Mouse (Mus musculus) gastrocnemius, postnatal 14 days (tissue): ENCODE results near the gene Pcdh19. TPM values are rescaled to one million over a fixed set of nuclear protein-coding genes. Genes with fewer than 3 reads are reported as not detected.

Experiments
- DNase-seq: peaks from one replicate; pipeline ENCODE4 v3.0.0; 2021; ENCODE audit warnings: mixed read lengths
- intact Hi-C: fragments of 180-260 bp; cut with DNase I; formaldehyde crosslinking; loops from one replicate; pipeline ENCODE4 v1.15.1; 2025; ENCODE audit warnings: low total_unique reads
- total RNA-seq, 2 experiments: library from RNA; stranded (reverse); gene quantifications; 2 replicates each; pipeline ENCODE4 v1.2.3; 2021

Gene Pcdh19
- total RNA-seq, 2 experiments from 2014 or later, result 6.1 to 8.2 TPM

- DNase-seq, result no peak
- intact Hi-C loops, result no loop called here
Observed at GRCm38 (mm10) chrX:133675121-133675520, 13.7 kb downstream of the Pcdh19 start.

- intact Hi-C loops, result no loop called here
- no peak for DNase-seq
Observed at GRCm38 (mm10) chrX:133673796-133674195, 15.0 kb downstream of the Pcdh19 start.

- no peak for DNase-seq
- intact Hi-C loops, result no loop called here
Observed at GRCm38 (mm10) chrX:133660111-133660510, 28.7 kb downstream of the Pcdh19 start.

GRCm38 (mm10) chrX:133657308-133658302, 31.2 kb downstream of the Pcdh19 start:
- DNase-seq, result no peak
- intact Hi-C loops, result no loop called here

- intact Hi-C loops, result no loop called here
- no peak for DNase-seq
Observed at GRCm38 (mm10) chrX:133655876-133656538, 32.8 kb downstream of the Pcdh19 start.

GRCm38 (mm10) chrX:133655196-133655595, 33.6 kb downstream of the Pcdh19 start:
- intact Hi-C loops, result no loop called here

GRCm38 (mm10) chrX:133653071-133653470, 35.7 kb downstream of the Pcdh19 start:
- intact Hi-C loops, result no loop called here
- DNase-seq, result no peak

More at GRCm38 (mm10) chrX:133655196-133655595, 33.6 kb downstream of the Pcdh19 start:
- no peak for DNase-seq

- DNase-seq, result no peak
- intact Hi-C loops, result no loop called here
Observed at GRCm38 (mm10) chrX:133650379-133650778, 38.4 kb downstream of the Pcdh19 start.

- intact Hi-C loops, result no loop called here
- DNase-seq, result no peak
Observed at GRCm38 (mm10) chrX:133647809-133648208, 41.0 kb downstream of the Pcdh19 start.

- DNase-seq, result no peak
- intact Hi-C loops, result no loop called here
Observed at GRCm38 (mm10) chrX:133639445-133639844, 49.3 kb downstream of the Pcdh19 start.

- no peak for DNase-seq
Observed at GRCm38 (mm10) chrX:133629538-133629937, 59.2 kb downstream of the Pcdh19 start.

GRCm38 (mm10) chrX:133618222-133618621, 70.6 kb downstream of the Pcdh19 start:
- no peak for DNase-seq
- intact Hi-C loops, result no loop called here

More at GRCm38 (mm10) chrX:133629538-133629937, 59.2 kb downstream of the Pcdh19 start:
- intact Hi-C loops, result no loop called here

GRCm38 (mm10) chrX:133605828-133606227, 83.0 kb downstream of the Pcdh19 start:
- intact Hi-C loops, result no loop called here
- DNase-seq, result no peak

- DNase-seq, result peak; percentile 42
- intact Hi-C loops, result no loop called here
Observed at GRCm38 (mm10) chrX:133604272-133604671, 84.5 kb downstream of the Pcdh19 start.

- intact Hi-C loops, result no loop called here
- no peak for DNase-seq
Observed at GRCm38 (mm10) chrX:133602068-133602467, 86.7 kb downstream of the Pcdh19 start.

- intact Hi-C loops, result no loop called here
- DNase-seq, result no peak
Observed at GRCm38 (mm10) chrX:133601658-133602057, 87.1 kb downstream of the Pcdh19 start.

GRCm38 (mm10) chrX:133601195-133601594, 87.6 kb downstream of the Pcdh19 start:
- intact Hi-C loops, result no loop called here
- no peak for DNase-seq

- intact Hi-C loops, result no loop called here
- no peak for DNase-seq
Observed at GRCm38 (mm10) chrX:133575601-133576382, 113.0 kb downstream of the Pcdh19 start.

GRCm38 (mm10) chrX:133565355-133565754, 123.4 kb downstream of the Pcdh19 start:
- DNase-seq, result no peak
- intact Hi-C loops, result no loop called here
